Mouse (Mus musculus) gastrocnemius, postnatal 10 days (tissue): ENCODE data around the gene Gm20388. TPM values are rescaled to one million over a fixed set of nuclear protein-coding genes. Genes with fewer than 3 reads are reported as not detected.
A peak's percentile ranks its signal among the peaks of the same experiment; 100 is the strongest.

Experiments used
- DNase-seq: peaks from one replicate; pipeline ENCODE4 v3.0.0; 2021; ENCODE audit warnings: mixed read lengths
- total RNA-seq, 2 experiments: library from RNA; stranded (reverse); gene quantifications; 2 replicates each; pipeline ENCODE4 v1.2.3; 2021

The Gm20388 gene
- total RNA-seq, 2 experiments from 2014 or later = 2.9 to 6.0 TPM

DNA sequence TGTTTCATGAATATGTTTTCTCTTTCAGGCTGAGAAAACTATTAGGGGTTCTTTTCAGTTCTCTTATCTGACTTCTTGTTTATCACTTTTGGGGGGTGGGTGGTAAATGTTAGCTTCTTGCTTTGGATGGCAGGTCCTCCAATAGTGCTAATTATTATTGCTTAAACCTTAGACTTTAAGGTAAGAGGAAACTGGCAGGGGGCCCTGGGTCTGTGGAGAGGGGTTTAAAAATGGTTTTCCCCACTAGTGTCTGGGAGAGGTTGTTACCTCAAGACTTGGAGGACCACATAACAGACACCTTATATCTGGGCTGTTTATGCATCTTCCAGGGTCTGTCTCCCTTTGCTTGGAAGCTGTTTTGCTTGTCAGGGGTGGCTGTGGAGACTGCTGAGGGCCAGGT, 2041.5 kb downstream of the Gm20388 start:
- DNase-seq = no peak

DNA sequence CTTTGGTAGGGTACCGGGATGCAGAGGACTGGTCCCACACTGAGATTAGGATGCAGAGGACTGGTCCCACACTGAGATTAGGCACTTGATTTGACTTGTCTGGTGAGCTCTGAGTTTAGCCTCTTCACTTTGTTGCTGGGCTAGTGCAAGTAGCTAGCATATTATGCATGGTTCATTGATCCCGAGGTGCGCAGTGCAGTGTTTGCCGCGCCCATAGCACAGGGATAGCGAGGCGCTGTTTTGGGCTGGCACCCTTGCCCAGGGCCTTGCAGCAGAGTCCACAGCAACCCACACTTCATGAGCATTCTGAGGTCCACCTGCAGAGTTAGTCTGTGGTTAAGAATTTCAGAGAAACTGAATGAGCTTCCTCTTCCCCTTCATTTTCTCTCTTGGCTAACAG, 2042.2 kb downstream of the Gm20388 start:
- DNase-seq = no peak

DNA sequence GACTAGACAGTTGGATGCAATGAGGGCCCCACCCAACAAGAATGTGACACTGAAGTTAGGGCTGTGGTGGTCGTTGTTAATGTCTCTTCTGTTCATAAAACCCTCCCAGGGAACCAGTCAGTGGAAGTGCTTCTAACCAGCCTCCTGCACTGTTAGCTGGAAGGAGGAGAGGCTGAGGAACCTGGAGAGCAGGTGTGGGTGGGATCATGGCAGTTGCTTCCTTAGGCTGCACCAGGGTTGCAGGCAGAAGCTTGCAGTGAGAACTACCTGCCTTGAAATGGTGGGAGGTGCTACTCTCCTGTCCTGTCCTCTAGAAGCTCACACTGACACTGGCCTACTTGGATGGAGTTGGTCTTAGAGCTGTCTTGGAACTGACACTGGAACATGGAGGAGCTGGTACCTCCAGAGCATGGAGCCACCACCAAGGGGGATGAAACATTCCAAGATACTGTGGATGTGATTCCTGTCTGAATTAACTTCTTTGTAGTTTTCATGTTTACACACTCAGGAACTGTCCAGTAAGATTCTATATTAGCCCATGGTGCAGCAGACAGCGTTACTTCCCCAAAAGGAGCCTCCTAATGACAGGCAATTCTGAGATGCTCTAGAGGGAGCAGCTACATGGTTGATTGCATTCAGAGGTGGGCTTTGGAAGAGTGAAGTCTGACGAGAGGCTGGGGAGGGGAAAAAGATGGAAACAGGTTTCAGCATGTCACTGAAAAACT, 2043.3 kb downstream of the Gm20388 start:
- DNase-seq = no peak

DNA sequence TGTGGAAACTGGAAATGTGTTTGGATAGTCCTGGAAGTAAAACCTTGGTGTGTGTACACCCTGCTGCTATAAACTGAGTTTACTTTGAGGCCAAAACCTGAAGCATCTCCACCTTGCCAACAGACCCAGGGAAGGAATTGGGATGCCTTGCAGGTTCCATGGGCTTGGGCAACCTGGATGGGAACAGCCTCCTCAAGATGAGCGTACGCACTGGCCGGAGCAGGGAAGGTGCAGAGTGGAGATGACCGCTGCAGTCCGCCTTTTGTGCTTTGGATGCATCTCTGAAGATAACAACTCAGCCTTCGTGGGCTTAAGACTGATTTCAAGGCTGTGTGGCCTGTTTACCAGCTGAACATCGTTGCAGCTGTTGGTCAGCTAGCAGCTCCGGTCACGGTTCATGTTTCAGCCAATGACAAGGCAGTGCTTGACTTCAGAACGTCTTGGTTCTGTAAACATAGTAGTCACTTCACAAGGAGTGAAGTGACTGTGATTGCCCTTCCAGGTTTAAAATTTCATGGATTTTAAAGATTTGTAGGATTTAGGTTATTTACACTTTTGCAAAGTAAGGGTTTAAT, 2044.4 kb downstream of the Gm20388 start:
- DNase-seq = no peak

DNA sequence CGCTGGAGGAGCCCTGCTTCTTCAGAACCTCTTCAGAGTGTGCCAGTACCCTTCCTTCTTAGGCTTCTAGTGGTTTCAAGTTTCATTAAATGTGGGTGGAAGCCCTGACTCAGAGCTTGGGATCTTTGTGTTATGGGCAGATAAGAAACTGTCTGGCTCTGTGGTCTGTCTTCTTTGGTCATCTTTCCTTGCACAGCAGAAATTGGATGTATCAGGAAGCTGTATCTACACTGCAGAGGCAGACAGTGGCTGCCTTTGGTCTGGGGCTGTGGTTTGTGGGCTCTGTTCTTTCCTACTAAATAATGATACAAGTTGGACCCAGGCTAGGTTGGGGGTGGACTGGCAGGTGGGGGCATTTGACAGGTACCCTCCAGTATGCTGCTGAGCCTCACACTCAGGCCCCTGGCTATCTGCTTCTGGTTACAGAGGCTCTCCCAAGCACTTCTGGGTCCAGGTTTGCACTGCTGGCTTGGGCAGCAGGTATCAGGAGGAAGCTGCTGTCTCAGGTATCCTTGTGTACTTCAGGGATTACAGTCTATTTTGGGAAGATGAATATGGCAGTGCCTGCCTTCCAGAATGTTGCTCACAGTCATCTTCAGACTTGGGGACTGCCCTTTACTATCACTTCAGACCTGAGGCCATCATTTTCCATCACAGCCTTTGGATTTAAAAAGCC, 2045.3 kb downstream of the Gm20388 start:
- no peak for DNase-seq

DNA sequence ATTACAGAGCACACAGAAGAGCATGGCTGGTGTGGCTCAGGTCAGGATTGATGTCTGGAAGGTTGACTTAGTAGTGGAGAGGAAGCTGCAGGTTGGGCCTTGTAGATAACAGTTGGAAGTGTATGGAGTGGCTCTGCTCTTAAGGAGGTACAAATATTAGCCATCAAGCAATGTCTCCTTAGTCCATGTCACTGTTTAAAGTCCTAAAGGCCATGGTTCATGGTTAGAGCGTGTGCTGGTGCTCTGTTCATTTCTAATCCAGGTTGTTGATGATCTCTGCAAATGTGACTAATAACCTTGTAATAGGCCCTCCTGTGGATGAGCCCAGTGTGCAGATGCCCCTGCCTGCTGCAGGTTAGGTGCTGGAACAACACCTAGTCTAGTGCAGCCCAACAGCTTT, 2047.8 kb downstream of the Gm20388 start:
- no peak for DNase-seq

DNA sequence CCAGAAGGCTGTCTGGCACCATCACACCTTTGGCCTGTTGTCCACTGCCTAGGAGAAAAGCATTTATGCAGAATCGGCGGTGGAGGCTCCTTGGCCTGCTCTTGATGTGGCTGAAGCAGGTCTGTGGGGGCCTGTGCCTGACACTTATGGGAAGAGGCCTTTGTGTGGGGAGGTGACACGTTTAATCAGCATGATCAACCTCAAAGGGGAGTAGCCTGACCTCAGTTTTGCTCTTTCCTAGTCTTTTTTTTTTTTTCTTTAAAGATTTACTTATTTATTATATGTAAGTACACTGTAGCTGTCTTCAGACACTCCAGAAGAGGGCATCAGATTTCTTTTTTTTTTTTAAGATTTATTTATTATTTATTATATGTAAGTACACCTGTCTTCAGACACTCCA, 2052.3 kb downstream of the Gm20388 start:
- no peak for DNase-seq

DNA sequence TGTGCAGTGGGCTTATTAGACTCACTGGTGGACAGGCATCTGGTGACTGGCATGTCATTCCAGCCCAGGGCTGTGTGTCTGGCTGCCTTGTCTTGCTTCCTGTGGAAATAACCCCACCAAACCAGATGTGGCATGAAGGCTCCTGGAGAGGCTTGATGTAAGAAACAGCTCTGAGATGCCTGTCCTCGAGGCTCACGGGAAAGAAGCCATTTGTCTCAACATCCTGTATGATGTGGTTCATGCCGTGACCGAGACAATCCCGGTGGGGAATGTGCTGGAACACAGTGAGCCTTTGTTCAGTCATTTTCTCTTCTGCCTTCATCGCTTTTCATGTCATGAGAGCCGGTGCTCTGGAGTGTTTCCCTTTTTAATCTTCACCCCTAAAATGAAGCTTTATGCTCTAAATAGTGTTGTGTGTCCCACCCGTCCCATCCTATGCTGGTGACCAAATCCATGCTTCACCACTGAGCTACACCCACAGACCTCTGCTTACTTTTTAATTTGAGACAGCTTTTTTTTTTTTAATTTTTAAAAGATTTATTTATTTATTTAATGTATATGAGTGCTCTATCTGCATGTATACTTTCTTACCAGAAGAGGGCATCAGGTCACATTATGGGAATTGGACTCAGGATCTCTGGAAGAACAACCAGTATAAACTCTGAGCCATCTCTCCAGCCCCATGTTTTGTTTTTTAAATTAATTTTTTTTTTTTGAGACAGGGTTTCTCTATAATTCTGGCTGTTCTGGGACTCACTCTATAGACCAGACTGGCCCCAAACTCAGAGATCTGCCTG, 2054.3 kb downstream of the Gm20388 start:
- DNase-seq = no peak

DNA sequence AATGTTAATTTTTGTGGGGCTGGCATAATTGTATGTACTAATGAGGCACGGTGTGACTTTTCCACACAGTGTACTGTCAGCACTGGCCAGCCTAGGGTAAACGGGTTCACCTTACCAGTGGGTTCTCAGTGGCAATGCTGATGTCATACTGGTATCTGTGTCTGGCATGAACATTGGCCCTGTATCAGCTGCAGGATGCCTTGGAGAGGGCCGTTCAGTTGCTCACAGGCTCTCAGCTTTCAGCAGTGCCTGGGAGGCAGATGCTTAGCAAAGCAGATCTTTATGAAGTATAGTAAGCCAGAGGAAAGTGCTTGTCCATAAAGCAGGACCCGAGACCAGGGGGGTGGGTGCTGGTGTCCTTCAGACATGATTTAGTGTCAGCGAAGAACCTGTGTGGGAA, 2055.5 kb downstream of the Gm20388 start:
- DNase-seq = no peak

DNA sequence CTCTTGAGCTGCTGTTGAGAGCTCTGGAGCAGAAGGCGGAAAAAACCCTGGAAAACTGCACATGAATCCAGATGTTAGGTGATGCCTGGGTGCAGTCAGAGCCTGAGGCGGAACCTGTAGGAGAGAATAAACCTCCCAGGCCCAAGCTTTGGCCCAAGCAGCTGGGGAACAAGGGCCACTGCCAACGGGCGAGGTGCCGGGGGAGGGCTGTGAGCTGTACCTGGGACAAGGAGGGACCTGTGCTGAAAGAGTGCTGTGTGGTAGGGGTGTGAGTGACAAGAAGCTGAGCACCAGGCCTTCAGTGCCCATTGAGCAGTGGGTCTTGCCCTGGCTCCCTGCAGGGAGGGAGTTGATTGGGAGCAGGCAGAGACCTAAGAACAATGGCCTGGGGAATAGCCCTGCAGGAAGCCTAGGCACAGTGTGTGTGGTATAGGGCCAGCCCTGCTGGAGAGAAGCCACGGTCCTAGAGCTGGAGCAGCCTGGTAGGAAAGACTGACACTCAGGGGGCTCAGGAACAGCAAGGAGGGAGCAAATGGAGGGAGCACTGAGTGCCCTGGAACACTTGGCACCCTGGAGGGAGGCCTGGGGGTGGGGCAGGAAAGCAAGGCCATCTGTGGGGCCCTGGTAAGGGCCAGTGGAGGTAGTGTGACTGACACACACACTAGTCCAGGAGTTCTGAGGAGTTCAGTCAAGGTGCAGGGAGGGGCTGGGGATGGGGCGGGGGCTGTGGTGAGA, 2056.2 kb downstream of the Gm20388 start:
- DNase-seq = no peak

DNA sequence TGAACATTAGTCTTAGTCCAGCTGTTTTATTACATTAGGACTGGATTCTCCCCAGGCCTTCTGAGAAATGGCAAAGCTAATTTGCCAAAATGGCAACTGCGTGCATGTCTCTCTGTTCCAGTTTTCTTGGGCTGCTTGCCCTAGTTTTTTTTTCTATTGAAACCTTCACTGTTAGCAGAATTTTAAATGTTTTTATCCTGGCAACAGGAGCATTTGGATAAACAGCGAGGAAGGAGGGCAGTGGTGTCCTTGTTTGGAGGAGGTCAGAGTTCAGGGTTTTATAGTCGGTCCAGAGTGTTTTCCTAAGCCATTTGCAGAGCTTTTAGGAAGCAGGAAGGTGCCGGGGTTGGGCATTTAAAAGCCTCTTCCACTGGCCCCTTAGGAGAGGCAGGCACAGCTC, 2057.3 kb downstream of the Gm20388 start:
- DNase-seq = no peak

DNA sequence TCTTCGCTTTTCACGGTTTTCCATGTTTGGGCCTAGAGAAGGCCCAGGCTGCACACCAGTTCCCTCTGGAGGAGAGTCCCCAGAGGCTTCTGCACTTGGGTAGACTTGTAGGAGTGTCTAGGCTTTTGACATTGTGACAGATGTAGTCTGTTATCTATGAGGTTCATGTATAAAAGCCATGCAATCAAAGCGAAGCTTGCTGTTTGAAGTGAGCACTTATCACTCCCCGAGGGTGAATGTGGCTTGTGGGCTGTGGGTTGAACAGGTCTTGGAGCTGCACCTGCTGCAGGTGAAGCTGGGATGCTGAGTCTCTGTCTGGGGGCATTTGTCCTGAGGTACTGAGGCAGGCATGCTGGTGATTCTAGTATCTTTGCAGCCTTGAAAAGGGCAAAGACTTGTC, 2057.9 kb downstream of the Gm20388 start:
- no peak for DNase-seq

DNA sequence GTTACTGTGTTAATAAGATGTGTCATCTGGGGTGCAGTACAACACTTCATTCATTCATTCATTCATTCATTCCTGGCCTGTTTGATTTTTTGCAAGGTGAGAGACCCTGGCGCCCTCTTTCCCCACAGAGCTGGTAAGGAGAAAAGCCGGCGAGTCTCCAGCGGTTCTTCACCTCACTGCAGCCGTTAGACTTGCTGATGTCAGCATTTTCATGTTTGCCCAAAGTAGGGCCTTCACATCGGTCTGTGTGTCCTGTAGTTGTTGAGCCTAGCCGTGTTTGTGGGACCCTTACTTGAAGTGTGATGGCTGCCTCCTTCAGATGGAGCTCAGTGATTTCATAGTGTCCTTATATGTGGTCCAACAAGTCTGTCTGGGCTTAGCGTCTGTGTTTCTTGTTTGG, 2059.6 kb downstream of the Gm20388 start:
- no peak for DNase-seq

DNA sequence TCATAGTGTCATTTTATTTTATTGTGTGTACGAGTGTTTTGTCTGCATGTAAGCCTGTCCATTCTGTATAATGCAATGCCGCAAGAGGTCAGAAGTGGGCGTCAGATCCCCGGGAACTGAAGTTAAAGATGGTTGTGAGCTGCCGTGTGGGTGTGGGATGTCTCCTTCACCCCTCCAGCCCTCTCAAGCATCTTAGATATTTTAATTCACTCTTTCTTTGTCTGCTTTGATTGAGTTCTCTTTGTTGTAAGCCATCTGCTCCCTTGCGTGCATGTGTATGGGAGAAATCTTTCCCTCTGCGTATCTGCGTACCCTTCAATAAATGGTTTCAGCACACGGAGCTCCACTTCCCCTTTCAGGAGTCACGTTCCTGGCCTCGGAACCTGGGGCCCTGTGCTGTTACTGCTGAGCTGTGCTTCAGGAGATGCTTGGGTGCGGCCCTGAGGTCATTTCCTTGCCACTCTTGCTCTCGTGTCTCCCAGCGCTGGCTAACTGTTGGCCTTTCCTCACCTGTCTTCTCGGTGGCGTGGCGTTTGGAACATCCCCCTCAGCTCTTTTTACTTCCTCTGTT, 2060.9 kb downstream of the Gm20388 start:
- no peak for DNase-seq

DNA sequence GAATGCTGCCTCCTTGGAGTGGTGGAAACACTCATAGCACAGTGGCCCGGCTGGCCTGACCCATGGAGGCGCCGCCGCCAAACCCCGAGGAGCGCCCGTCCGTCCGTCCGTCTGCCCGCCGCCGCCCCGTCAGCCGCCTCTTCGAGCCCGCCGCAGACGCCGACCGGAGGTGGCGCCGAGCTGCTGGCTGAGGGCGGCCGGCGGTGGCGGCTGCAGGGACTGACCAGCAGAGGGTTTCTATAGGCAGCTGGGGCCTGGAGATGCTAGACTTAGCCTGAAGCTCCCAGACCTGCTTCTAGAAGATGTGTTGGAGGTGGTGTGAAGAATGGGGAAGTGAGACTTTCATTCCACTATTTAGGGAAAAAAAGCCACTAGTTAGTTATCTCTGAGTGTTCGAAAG, 2063.3 kb downstream of the Gm20388 start:
- DNase-seq = no peak

DNA sequence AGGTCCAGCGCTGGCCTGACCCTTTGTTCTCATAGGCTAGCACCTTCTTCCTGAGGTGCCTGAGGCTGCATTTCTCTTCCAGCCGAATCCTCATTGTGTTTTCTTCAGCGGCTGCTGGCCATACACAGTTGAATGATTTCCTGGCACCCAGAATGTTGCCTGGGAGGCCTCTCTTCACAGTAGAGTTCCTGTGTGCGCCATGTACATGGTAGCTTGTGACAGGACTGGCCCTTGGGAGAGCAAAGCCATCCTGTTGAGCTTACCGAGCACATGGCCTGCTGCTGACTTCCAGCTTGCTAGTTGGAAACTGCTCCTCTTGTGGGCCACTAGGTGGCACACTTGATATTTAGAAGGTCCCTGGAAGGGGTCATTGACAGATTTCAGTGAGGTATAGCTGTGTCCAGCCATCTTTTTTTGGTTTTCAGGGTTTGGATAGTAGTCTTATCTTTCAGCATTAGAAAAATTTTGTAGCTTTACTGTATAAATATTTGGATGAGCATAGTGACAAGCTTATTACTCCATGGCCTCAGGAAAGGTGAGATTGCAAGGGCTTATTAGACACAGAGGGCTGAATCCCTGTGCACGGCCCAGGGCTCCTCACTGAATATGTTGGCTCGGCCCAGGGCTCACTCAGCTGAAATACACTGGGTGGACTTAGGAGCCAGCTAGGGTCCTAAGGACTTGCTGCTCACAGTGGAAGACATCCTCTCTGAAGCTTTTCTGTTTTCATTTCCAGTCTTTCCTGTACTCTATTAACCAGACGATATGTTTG, 2067.4 kb downstream of the Gm20388 start:
- DNase-seq = no peak

DNA sequence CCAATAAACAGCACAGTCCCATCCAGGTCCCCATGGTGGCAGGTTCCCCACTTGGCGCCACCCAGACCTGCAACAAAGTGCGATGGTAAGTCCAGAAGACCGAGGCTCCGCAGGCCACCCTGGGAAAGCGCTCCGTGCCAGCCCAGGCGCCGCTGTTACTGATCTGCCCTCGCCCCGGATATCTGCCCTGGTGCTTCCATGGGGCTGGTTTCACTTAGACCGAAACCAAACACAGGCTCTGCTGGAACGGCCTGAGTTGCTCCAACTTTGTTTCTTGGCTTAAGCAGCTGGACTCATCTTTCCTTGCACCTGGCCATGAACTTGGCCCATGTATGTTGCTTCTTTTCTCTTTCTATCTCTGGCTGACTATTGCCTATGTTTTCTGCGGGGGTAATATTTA, 2068.0 kb downstream of the Gm20388 start:
- DNase-seq = peak; percentile 49

DNA sequence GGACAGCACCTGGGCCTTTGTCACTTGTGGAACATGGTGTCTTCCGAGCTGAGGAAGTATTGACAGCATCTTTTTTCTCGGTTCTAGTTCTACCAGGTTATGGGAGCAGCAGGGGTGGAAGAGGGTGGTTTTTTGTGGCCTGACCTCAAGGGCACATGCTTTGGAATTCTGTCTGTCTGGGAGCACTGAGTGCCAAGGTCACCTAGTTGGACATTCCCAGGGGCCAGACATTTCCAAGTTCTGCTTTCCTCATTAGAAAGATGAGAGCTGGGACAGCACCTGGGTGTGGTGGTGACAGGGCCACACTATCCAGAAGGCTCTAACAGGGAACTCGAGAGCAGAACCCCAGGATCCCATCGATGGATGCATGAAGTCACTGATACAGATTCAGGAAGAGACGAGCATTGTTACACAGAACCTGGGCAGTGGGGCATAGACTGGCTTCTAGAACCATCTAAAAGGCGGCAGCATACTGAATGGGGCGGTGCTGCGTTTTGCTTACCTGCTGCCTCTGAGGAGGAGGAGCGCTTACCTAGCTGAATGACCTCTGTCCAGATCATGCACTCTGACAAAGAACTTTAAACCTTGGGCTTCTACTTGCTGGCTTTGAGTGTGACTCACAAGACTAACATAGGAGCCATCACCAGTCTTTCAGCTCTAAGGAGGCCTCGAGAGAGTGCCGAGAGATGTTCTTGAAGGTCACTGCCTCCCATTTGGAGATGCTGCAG, 2070.3 kb downstream of the Gm20388 start:
- no peak for DNase-seq

DNA sequence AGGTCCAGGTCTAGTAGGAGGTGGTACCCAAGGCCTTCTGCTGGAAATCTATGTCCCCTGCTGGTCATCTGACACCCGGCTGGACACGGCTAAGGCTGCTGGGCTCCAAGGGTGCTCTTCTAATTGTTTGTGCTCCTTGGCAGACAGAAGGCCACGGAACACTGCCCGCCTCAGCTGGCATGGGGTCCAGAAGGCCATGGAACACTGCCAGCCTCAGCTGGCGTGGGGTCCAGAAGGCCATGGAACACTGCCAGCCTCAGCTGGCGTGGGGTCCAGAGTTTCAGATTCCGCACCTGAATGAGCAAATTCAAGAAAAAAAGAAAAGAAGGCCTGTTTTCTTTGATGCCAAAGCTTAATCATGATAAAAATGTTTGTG, 2070.9 kb downstream of the Gm20388 start:
- DNase-seq = no peak

DNA sequence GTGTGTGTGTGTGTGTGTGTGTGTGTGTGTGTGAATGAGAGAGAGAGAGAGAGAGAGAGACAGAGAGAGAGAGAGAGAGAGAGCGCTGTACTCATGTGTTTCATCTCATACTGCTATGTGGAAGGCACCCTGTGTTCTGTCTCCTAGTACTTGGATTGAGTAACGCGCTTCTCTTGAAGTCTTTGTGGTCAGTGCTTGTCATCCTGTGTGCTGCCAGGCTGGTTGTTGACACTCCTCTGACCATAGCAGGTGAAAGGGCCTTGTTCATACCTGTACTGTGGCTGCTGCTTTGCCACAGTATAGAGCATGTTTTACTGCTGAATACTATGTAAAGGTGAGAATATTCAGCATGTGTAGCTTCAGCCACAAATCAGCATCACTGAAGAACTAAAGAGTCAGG, 2075.0 kb downstream of the Gm20388 start:
- no peak for DNase-seq
